Mouse (Mus musculus): ENCODE results near the gene Etfbkmt. TPM values are rescaled to one million over a fixed set of nuclear protein-coding genes. Genes with fewer than 3 reads are reported as not detected.

Etfbkmt gene
- total RNA-seq, 1 experiment, result 6.8 TPM

- DNase-seq (ENCODE audit: low read depth, low spot score), result no peak
- in situ Hi-C loops (cut with MboI; ENCODE audit: low sequenced_read_pairs in 2 of 2, unreplicated experiment in 2 of 2), result no loop called here
- TF ChIP-seq HCFC1 (IDR thresholded peaks at IDR 0.05; ENCODE audit: borderline replicate concordance, insufficient read depth, low read length), result no peak
- no peak for TF ChIP-seq CHD2 (IDR thresholded peaks at IDR 0.05; ENCODE audit: low read depth, low read length)
- no peak for TF ChIP-seq ZNF384 (IDR thresholded peaks at IDR 0.05; ENCODE audit: low read depth, low read length)
- TF ChIP-seq MAFK (IDR thresholded peaks at IDR 0.05; ENCODE audit: insufficient read depth, low read depth, low read length), result no peak
- no peak for TF ChIP-seq ZC3H11A (IDR thresholded peaks at IDR 0.05; ENCODE audit: borderline replicate concordance, low read depth, low read length)
- Histone ChIP-seq H3K9ac (ENCODE audit: insufficient read depth, low read depth, low read length, poor library complexity, severe bottlenecking) (no peak overlapping the region), H3K4me3 (ENCODE audit: insufficient read depth in 1 of 2, low read depth in 1 of 2, low read length in 2 of 2, poor library complexity in 1 of 2, severe bottlenecking in 1 of 2) (no peak overlapping the region), H3K36me3 (ENCODE audit: control insufficient read depth, insufficient read depth, low read length, poor library complexity, severe bottlenecking) (no peaks in the 10 kb centered on the region), H3K27ac (ENCODE audit: insufficient read depth, low read depth, low read length, poor library complexity, severe bottlenecking) (no peak overlapping the region), H3K9me3 (ENCODE audit: control insufficient read depth, insufficient read depth, low read depth, low read length) (no peaks in the 10 kb centered on the region), H3K4me1 (ENCODE audit: control insufficient read depth in 2 of 2, insufficient read depth in 2 of 2, low read length in 2 of 2, poor library complexity in 1 of 2) (no peaks in the 10 kb centered on the region)
These were observed 32.0 kb upstream of the Etfbkmt start for GRCm38 (mm10) chr6:149107615-149108014.

- Histone ChIP-seq H3K4me1 (ENCODE audit: control insufficient read depth in 2 of 2, insufficient read depth in 2 of 2, low read length in 2 of 2, poor library complexity in 1 of 2) (no peaks in the 10 kb centered on the region), H3K9ac (ENCODE audit: insufficient read depth, low read depth, low read length, poor library complexity, severe bottlenecking) (no peak overlapping the region), H3K9me3 (ENCODE audit: control insufficient read depth, insufficient read depth, low read depth, low read length) (no peaks in the 10 kb centered on the region), H3K36me3 (ENCODE audit: control insufficient read depth, insufficient read depth, low read length, poor library complexity, severe bottlenecking) (no peaks in the 10 kb centered on the region), H3K27ac (ENCODE audit: insufficient read depth, low read depth, low read length, poor library complexity, severe bottlenecking) (no peak overlapping the region), H3K4me3 (ENCODE audit: insufficient read depth in 1 of 2, low read depth in 1 of 2, low read length in 2 of 2, poor library complexity in 1 of 2, severe bottlenecking in 1 of 2) (no peak overlapping the region)
- in situ Hi-C loops (cut with MboI; ENCODE audit: low sequenced_read_pairs in 2 of 2, unreplicated experiment in 2 of 2), result no loop called here
- no peak for TF ChIP-seq CHD2 (IDR thresholded peaks at IDR 0.05; ENCODE audit: low read depth, low read length)
- TF ChIP-seq MAFK (IDR thresholded peaks at IDR 0.05; ENCODE audit: insufficient read depth, low read depth, low read length), result no peak
- no peak for TF ChIP-seq ZC3H11A (IDR thresholded peaks at IDR 0.05; ENCODE audit: borderline replicate concordance, low read depth, low read length)
- no peak for TF ChIP-seq ZNF384 (IDR thresholded peaks at IDR 0.05; ENCODE audit: low read depth, low read length)
- no peak for TF ChIP-seq HCFC1 (IDR thresholded peaks at IDR 0.05; ENCODE audit: borderline replicate concordance, insufficient read depth, low read length)
- DNase-seq (ENCODE audit: low read depth, low spot score), result no peak
These were observed 30.7 kb upstream of the Etfbkmt start for GRCm38 (mm10) chr6:149108909-149109308.

- in situ Hi-C loops (cut with MboI; ENCODE audit: low sequenced_read_pairs in 2 of 2, unreplicated experiment in 2 of 2), result loop anchor here in 1 of 2 experiments (10.0 kb wide), 1 partner anchor 102 kb away; no protein-coding TSS in a partner anchor
- no peak overlapping the region for H3K9ac ChIP-seq (ENCODE audit: insufficient read depth, low read depth, low read length, poor library complexity, severe bottlenecking)
- H3K9me3 ChIP-seq (ENCODE audit: control insufficient read depth, insufficient read depth, low read depth, low read length), result no peaks in the 10 kb centered on the region
- no peak for TF ChIP-seq CHD2 (IDR thresholded peaks at IDR 0.05; ENCODE audit: low read depth, low read length)
- TF ChIP-seq ZNF384 (IDR thresholded peaks at IDR 0.05; ENCODE audit: low read depth, low read length), result no peak
- TF ChIP-seq ZC3H11A (IDR thresholded peaks at IDR 0.05; ENCODE audit: borderline replicate concordance, low read depth, low read length), result no peak
- no peak for TF ChIP-seq HCFC1 (IDR thresholded peaks at IDR 0.05; ENCODE audit: borderline replicate concordance, insufficient read depth, low read length)
- TF ChIP-seq MAFK (IDR thresholded peaks at IDR 0.05; ENCODE audit: insufficient read depth, low read depth, low read length), result no peak
- H3K36me3 ChIP-seq (ENCODE audit: control insufficient read depth, insufficient read depth, low read length, poor library complexity, severe bottlenecking), result no peaks in the 10 kb centered on the region
- H3K27ac ChIP-seq (ENCODE audit: insufficient read depth, low read depth, low read length, poor library complexity, severe bottlenecking), result no peak overlapping the region
- 0 out of 4 replicates have a peak, but pooled peaks cover 0 to 2% of the 10 kb centered on the region in 2 experiments for H3K4me1 ChIP-seq (ENCODE audit: control insufficient read depth in 2 of 2, insufficient read depth in 2 of 2, low read length in 2 of 2, poor library complexity in 1 of 2)
- DNase-seq (ENCODE audit: low read depth, low spot score), result no peak
- no peak overlapping the region for H3K4me3 ChIP-seq (ENCODE audit: insufficient read depth in 1 of 2, low read depth in 1 of 2, low read length in 2 of 2, poor library complexity in 1 of 2, severe bottlenecking in 1 of 2)
These were observed 22.7 kb upstream of the Etfbkmt start for GRCm38 (mm10) chr6:149116992-149117391.

GRCm38 (mm10) chr6:149118935-149119334 is 20.7 kb upstream of the Etfbkmt start:
- no peak for DNase-seq (ENCODE audit: low read depth, low spot score)
- Histone ChIP-seq H3K4me1 (ENCODE audit: control insufficient read depth in 2 of 2, insufficient read depth in 2 of 2, low read length in 2 of 2, poor library complexity in 1 of 2) (0 out of 4 replicates have a peak, but pooled peaks cover 0 to 2% of the 10 kb centered on the region in 2 experiments), H3K36me3 (ENCODE audit: control insufficient read depth, insufficient read depth, low read length, poor library complexity, severe bottlenecking) (no peaks in the 10 kb centered on the region), H3K9ac (ENCODE audit: insufficient read depth, low read depth, low read length, poor library complexity, severe bottlenecking) (no peak overlapping the region), H3K27ac (ENCODE audit: insufficient read depth, low read depth, low read length, poor library complexity, severe bottlenecking) (no peak overlapping the region), H3K4me3 (ENCODE audit: insufficient read depth in 1 of 2, low read depth in 1 of 2, low read length in 2 of 2, poor library complexity in 1 of 2, severe bottlenecking in 1 of 2) (no peak overlapping the region), H3K9me3 (ENCODE audit: control insufficient read depth, insufficient read depth, low read depth, low read length) (no peaks in the 10 kb centered on the region)
- in situ Hi-C loops (cut with MboI; ENCODE audit: low sequenced_read_pairs in 2 of 2, unreplicated experiment in 2 of 2), result loop anchor here in 1 of 2 experiments (10.0 kb wide), 1 partner anchor 104 kb away; no protein-coding TSS in a partner anchor
- no peak for TF ChIP-seq HCFC1 (IDR thresholded peaks at IDR 0.05; ENCODE audit: borderline replicate concordance, insufficient read depth, low read length)
- no peak for TF ChIP-seq ZNF384 (IDR thresholded peaks at IDR 0.05; ENCODE audit: low read depth, low read length)

- Histone ChIP-seq H3K4me1 (ENCODE audit: control insufficient read depth in 2 of 2, insufficient read depth in 2 of 2, low read length in 2 of 2, poor library complexity in 1 of 2) (0 out of 4 replicates have a peak, but pooled peaks cover 0 to 2% of the 10 kb centered on the region in 2 experiments), H3K9me3 (ENCODE audit: control insufficient read depth, insufficient read depth, low read depth, low read length) (no peaks in the 10 kb centered on the region), H3K4me3 (ENCODE audit: insufficient read depth in 1 of 2, low read depth in 1 of 2, low read length in 2 of 2, poor library complexity in 1 of 2, severe bottlenecking in 1 of 2) (no peak overlapping the region), H3K36me3 (ENCODE audit: control insufficient read depth, insufficient read depth, low read length, poor library complexity, severe bottlenecking) (no peaks in the 10 kb centered on the region), H3K9ac (ENCODE audit: insufficient read depth, low read depth, low read length, poor library complexity, severe bottlenecking) (no peak overlapping the region), H3K27ac (ENCODE audit: insufficient read depth, low read depth, low read length, poor library complexity, severe bottlenecking) (no peak overlapping the region)
- TF ChIP-seq ZNF384 (IDR thresholded peaks at IDR 0.05; ENCODE audit: low read depth, low read length) (0 out of 2 replicates have a peak, but pooled peaks have one; percentile 7), MAFK (IDR thresholded peaks at IDR 0.05; ENCODE audit: insufficient read depth, low read depth, low read length) (no peak), HCFC1 (IDR thresholded peaks at IDR 0.05; ENCODE audit: borderline replicate concordance, insufficient read depth, low read length) (no peak), CHD2 (IDR thresholded peaks at IDR 0.05; ENCODE audit: low read depth, low read length) (no peak), ZC3H11A (IDR thresholded peaks at IDR 0.05; ENCODE audit: borderline replicate concordance, low read depth, low read length) (peak; percentile 91)
- DNase-seq (ENCODE audit: low read depth, low spot score), result peak; percentile 63
- in situ Hi-C loops (cut with MboI; ENCODE audit: low sequenced_read_pairs in 2 of 2, unreplicated experiment in 2 of 2), result loop anchor here in 1 of 2 experiments (10.0 kb wide), 1 partner anchor 105 kb away; no protein-coding TSS in a partner anchor
These were observed 19.8 kb upstream of the Etfbkmt start for GRCm38 (mm10) chr6:149119853-149120252.
